Mouse (Mus musculus): ENCODE results near the gene Zfp410. TPM values are rescaled to one million over a fixed set of nuclear protein-coding genes. Genes with fewer than 3 reads are reported as not detected.
"Not testable (repeated sequence)": the region's sequence is repeated elsewhere in the genome, so short reads cannot be mapped to it uniquely, and the experiment has no call there.

Zfp410 gene
- polyA plus RNA-seq, 1 experiment from 2014 or later = 13.2 TPM

GRCm38 (mm10) chr12:84304101-84304500 is 12.6 kb upstream of the Zfp410 start:
- Histone ChIP-seq H3K4me3 (ENCODE audit: inconsistent target) (no peak overlapping the region), H3K36me3 (ENCODE audit: inconsistent target) (peaks cover 86% of the 10 kb centered on the region), H3K79me2 (ENCODE audit: inconsistent target) (no peaks in the 10 kb centered on the region), H3K27ac (no peak overlapping the region)
- WGBS (ENCODE audit: missing documents) = 98% methylated on average over 5 of the region's 5 CpGs

DNA sequence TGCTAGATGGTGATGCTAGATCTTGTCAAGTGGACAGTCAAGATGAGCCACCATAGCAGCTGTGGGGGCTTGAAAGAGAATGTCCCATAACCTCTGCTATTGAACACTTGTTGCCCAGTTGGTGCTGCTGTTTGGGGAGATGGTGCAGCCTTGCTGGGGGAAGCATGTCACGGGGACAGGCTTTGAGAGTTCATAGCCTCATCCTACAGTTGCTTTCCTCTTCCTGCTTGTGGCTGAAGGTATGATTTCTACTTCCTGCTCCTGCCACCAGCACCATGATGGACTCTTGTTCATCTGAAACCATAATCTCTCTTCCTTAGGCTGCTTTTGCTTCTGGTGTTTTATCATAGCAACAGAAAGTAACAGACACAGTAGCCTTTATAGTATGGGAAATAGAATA is 12.1 kb upstream of the Zfp410 start:
- Histone ChIP-seq H3K4me3 (ENCODE audit: inconsistent target) (no peak overlapping the region), H3K36me3 (ENCODE audit: inconsistent target) (peaks cover 83% of the 10 kb centered on the region), H3K27ac (no peak overlapping the region), H3K79me2 (ENCODE audit: inconsistent target) (no peaks in the 10 kb centered on the region)
- 73% methylated on average over 1 of the region's 1 CpGs for WGBS (ENCODE audit: missing documents)

DNA sequence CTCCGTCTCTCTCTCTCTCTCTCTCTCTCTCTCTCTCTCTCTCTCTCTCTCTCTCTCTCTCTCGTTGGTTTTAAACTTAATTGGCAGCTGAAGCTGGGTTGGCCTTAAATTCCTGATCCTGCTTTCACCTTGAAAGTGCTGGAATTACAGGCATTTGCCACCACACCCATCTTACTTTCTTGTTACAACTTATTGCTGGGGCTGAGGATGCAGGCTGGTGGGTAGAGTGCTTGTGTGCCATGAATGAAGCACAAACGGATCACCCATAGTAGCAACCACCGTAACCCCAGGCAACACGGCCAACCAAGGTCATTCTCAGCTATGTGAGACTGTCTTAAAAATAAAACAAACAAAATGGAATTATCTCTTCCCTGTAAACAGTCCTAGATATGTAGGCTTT is 5.3 kb upstream of the Zfp410 start:
- Histone ChIP-seq H3K79me2 (ENCODE audit: inconsistent target) (no peaks in the 10 kb centered on the region), H3K36me3 (ENCODE audit: inconsistent target) (peaks cover 40% of the 10 kb centered on the region)

GRCm38 (mm10) chr12:84316006-84316405 is 646 bp upstream of the Zfp410 start:
- H3K36me3 ChIP-seq (ENCODE audit: inconsistent target) = peaks cover 11% of the 10 kb centered on the region; the same call in 1 of the 2 replicates
- 62% methylated on average over 7 of the region's 7 CpGs for WGBS (ENCODE audit: missing documents)
- H3K27ac ChIP-seq = no peak overlapping the region
- H3K4me3 ChIP-seq (ENCODE audit: inconsistent target) = peak overlapping the region; percentile 72
- peaks cover 41% of the 10 kb centered on the region for H3K79me2 ChIP-seq (ENCODE audit: inconsistent target)

More for the DNA sequence above, 5.3 kb upstream of the Zfp410 start:
- H3K27ac ChIP-seq = no peak overlapping the region
- no peak overlapping the region for H3K4me3 ChIP-seq (ENCODE audit: inconsistent target)
- WGBS (ENCODE audit: missing documents) = 95% methylated on average over 3 of the region's 5 CpGs

DNA sequence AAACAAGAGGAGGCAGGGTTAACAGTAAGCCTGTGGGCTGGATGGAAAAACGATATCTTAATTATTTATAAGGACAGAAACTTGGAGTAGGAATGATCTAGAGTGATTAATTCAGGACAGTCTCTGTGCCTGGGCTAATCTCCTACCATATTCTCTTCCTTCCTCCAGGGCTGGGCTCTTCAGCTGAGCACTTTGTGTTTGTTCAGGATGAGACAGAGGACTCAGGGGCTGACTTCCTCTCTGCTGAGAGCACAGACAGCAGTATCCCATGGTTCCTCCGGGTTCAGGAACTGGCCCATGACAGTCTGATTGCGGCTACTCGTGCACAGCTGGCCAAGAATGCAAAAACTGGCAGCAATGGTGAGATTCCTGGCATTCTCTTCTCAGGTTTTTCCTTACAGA is 10.5 kb downstream of the Zfp410 start:
- Histone ChIP-seq H3K36me3 (ENCODE audit: inconsistent target) (peaks cover 61% of the 10 kb centered on the region), H3K79me2 (ENCODE audit: inconsistent target) (peaks cover 39% of the 10 kb centered on the region), H3K4me3 (ENCODE audit: inconsistent target) (no peak overlapping the region), H3K27ac (no peak overlapping the region)
- whole genome bisulfite sequencing (ENCODE audit: missing documents) = 90% methylated on average over 4 of the region's 4 CpGs

- Histone ChIP-seq H3K36me3 (ENCODE audit: inconsistent target) (peaks cover 51% of the 10 kb centered on the region), H3K79me2 (ENCODE audit: inconsistent target) (no peaks in the 10 kb centered on the region), H3K4me3 (ENCODE audit: inconsistent target) (no peak overlapping the region), H3K27ac (peak overlapping the region; percentile 27)
- 15% methylated on average over 11 of the region's 11 CpGs for WGBS (ENCODE audit: missing documents)
Observed at GRCm38 (mm10) chr12:84336963-84337625, 20.4 kb downstream of the Zfp410 start.

DNA sequence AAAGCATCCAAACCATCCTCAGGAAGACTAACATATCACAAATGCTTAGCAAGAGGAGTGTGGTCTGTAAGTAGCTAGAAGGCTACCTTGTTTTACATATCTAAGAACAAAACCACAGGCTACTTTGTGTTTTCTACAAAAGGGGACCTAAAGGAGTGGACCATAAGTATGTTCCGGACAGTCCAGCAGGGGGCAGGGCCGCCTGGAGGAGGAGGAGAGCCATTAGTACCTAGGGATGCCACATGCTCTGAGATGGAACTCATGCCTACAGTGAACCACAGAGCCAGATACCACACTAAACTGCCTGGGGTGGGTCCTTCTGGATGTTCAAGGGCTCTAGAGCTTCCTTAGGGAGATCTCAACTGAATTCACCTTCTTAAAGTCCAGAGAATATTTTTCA is 30.5 kb downstream of the Zfp410 start:
- no peak overlapping the region for H3K27ac ChIP-seq
- 73% methylated on average over 2 of the region's 2 CpGs for WGBS (ENCODE audit: missing documents)
- no peaks in the 10 kb centered on the region for H3K79me2 ChIP-seq (ENCODE audit: inconsistent target)
- no peak overlapping the region for H3K4me3 ChIP-seq (ENCODE audit: inconsistent target)
- peaks cover 15% of the 10 kb centered on the region; the same call in 1 of the 2 replicates for H3K36me3 ChIP-seq (ENCODE audit: inconsistent target)

GRCm38 (mm10) chr12:84358699-84359098 is 42.0 kb downstream of the Zfp410 start:
- not testable (repeated sequence) for H3K4me3 ChIP-seq (ENCODE audit: inconsistent target); H3K27ac ChIP-seq; H3K36me3 ChIP-seq (ENCODE audit: inconsistent target)
- peaks cover 17% of the 10 kb centered on the region for H3K79me2 ChIP-seq (ENCODE audit: inconsistent target)
- 71% methylated on average over 2 of the region's 2 CpGs for WGBS (ENCODE audit: missing documents)

DNA sequence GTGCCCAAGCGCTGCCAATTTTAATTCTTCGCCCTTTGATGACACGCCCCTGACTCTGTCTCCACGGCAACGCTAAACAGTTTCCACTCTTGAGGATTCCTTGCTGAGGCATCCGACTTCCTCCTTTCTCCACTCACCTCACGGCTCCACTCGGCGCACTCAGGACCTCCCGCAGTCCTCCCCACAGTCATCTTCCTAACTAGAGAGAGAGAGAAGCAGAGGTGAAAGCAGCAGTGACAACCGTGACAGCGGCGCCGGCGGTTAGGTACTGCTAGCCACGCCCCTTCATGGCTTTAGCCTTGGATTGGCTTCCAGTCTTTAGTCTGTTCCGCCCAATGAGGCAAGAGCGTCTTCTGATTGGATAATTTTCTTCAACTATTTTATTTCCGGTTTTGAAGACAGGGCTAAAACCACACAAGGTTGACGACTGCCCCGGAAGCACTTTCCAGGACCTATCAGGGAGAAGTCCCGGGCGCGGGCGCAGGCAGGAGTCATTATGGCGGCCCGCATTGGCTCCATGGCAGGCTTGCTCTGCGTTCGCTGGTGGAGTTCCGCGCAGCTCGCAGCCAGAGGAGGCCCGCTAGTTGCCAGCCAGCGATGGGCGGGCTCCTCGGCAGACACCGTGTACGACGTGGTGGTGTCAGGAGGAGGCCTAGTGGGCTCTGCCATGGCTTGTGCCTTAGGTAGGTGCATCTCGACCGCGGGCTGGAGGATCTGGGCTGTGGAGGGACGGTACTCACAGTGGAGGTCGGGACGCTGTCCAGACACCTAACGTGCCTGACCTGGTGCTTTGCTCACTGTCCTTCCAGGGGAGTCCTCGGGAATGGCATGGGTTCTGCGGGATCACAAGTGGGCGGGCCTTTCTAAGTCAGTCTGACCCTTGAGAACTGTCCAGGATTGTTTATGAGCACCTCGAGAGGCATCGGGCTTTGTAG is 45.2 kb downstream of the Zfp410 start, which contains the start of the genes Coq6 and Fam161b:
Gene Coq6, plus strand, starts transcription at position 103 of the 935 bp plus-strand sequence.
Gene Fam161b, minus strand, starts transcription at position 279 of the 935 bp plus-strand sequence.
- under 1% methylated on average over 51 of the region's 51 CpGs for WGBS (ENCODE audit: missing documents)
- Histone ChIP-seq H3K27ac (no peak within 1 kb of the TSS), H3K79me2 (ENCODE audit: inconsistent target) (peaks cover 44% of the 10 kb centered on the region), H3K36me3 (ENCODE audit: inconsistent target) (no peaks in the 10 kb centered on the region), H3K4me3 (ENCODE audit: inconsistent target) (peak within 1 kb of the TSS; percentile 96)

DNA sequence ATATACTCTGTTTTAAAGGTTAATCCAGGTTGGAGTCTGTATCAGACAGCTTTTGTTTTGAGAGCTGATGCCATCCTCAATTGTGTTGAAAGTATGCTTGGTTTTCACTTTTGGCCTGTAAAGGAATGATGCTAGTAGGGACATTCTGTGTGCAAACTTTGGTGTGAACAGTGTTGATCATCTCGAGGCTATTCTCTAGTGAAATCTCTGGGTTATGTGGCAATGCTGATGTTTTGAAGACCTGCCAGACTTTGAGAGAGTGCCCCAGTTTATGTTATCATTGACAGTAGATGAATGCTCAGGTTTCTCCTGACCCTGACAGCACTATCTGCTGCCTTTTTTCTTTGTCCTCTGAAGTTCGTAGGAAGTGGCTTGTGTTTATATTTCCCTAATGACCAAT is 46.2 kb downstream of the Zfp410 start:
- Histone ChIP-seq H3K79me2 (ENCODE audit: inconsistent target) (peaks cover 44% of the 10 kb centered on the region), H3K27ac (no peak overlapping the region), H3K4me3 (ENCODE audit: inconsistent target) (peak overlapping the region; percentile 96; the same call in 1 of the 2 replicates), H3K36me3 (ENCODE audit: inconsistent target) (peaks cover 4% of the 10 kb centered on the region; the same call in 1 of the 2 replicates)
- WGBS (ENCODE audit: missing documents) = 71% methylated on average over 2 of the region's 2 CpGs

GRCm38 (mm10) chr12:84364291-84364690 is 47.6 kb downstream of the Zfp410 start:
- Histone ChIP-seq H3K27ac (no peak overlapping the region), H3K79me2 (ENCODE audit: inconsistent target) (peaks cover 44% of the 10 kb centered on the region), H3K4me3 (ENCODE audit: inconsistent target) (no peak overlapping the region), H3K36me3 (ENCODE audit: inconsistent target) (peaks cover 11% of the 10 kb centered on the region; the same call in 1 of the 2 replicates)
- 89% methylated on average over 9 of the region's 9 CpGs for WGBS (ENCODE audit: missing documents)

DNA sequence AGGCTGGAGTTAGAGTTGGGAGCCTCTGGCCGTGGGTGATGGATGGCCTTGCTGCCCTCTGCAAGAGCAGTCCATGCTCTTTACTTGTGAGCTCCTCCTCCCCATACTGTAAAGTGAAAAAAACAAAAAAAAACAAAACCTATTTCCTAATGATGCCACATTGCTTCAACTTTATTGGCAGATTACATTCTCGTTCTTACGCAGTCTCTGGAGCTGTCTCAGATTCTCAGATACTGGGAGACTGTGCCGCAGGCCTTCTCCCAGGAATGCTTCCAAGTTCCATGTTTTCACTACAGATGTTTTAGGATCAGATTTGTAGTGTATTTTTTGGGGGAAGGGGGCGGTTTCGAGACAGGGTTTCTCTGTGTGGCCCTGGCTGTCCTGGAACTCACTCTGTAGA is 48.5 kb downstream of the Zfp410 start:
- H3K79me2 ChIP-seq (ENCODE audit: inconsistent target) = peaks cover 44% of the 10 kb centered on the region
- H3K4me3 ChIP-seq (ENCODE audit: inconsistent target) = no peak overlapping the region
- WGBS (ENCODE audit: missing documents) = 95% methylated on average over 6 of the region's 6 CpGs
- H3K27ac ChIP-seq = no peak overlapping the region
- peaks cover 16% of the 10 kb centered on the region; the same call in 1 of the 2 replicates for H3K36me3 ChIP-seq (ENCODE audit: inconsistent target)

DNA sequence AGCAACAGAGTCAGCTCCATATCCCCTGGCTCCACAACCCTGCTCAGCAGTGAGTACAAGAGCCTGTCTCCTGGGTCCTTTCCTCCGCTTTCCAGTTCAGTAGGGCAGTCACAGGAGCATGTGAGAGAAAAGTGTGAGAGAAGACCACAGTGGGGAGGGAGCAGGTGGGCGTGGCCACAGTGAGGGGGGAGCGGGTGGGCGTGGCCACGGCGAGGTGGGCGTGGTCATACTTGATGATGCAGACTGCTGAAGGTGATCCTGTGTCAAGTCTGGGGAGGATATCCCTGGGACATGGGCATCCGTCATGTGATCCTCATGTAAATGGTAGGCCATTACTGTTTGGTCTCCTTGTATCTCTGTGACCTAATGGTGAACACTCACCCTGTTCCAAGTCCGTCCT is 50.3 kb downstream of the Zfp410 start:
- WGBS (ENCODE audit: missing documents) = 77% methylated on average over 9 of the region's 9 CpGs
- H3K4me3 ChIP-seq (ENCODE audit: inconsistent target) = no peak overlapping the region
- H3K79me2 ChIP-seq (ENCODE audit: inconsistent target) = peaks cover 44% of the 10 kb centered on the region
- peaks cover 33% of the 10 kb centered on the region for H3K36me3 ChIP-seq (ENCODE audit: inconsistent target)
- H3K27ac ChIP-seq = no peak overlapping the region

DNA sequence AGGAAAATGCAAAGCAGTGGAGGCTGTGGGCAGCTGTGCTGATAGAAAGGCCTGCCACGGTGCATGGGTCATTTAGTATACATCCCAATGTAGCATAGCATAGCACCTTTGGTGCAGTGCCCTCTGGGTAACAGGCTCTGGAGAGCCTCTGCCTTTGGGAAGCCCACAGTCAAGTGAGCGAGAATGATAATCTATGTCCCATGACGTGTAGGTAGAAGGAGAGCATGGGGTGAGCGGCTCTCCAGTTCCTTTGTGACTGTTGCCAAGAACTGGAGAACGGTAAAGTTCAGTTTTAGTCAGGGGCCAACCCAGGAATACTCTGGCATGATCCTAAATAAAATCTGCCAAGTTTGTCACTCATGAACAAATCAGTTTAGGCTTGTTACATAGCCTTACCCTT is 55.0 kb downstream of the Zfp410 start:
- peaks cover 46% of the 10 kb centered on the region for H3K36me3 ChIP-seq (ENCODE audit: inconsistent target)

More for the DNA sequence above, 55.0 kb downstream of the Zfp410 start:
- Histone ChIP-seq H3K27ac (no peak overlapping the region), H3K4me3 (ENCODE audit: inconsistent target) (no peak overlapping the region), H3K79me2 (ENCODE audit: inconsistent target) (no peaks in the 10 kb centered on the region)
- WGBS (ENCODE audit: missing documents) = 94% methylated on average over 5 of the region's 5 CpGs

All from macrophage (primary cell).